Mouse (Mus musculus): ENCODE measurements around the gene Stau1. TPM values are rescaled to one million over a fixed set of nuclear protein-coding genes. Genes with fewer than 3 reads are reported as not detected.

Stau1 gene
- total and polyA plus RNA-seq, 3 experiments: 14.3 to 48.1 TPM; not detected in 1

DNA sequence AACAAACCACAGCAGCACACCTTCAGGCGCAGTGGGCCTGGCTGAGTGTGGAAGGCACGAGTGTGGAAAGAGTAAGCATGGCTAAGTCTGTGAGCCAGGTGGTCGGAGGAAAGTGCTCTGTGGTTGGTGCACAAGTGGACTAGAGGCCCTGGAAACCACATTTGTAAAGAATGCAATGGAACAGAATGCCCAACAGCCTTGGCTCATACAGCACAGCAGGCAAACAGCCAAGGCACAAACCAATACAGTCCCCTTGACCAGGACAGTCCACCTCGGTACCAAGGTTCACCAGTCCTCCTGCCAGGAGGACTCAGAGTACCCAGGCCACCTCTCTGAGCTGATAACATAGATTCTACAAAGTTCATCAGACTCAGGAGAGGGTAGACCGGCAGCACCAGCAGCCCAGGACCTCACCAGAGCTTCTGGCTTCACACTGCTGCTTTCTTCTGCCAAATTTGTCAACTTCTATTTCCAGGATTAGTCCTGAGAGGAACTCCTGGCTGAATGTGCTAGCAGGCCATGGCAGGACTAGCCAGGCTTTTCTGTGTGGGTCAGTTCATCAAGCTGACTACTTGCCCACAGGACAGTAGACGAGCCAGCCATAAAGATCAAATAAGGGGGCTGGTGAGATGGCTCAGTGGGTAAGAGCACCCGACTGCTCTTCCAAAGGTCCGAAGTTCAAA lies 35.3 kb downstream of the Stau1 start:
- no peak overlapping the region for H3K9ac ChIP-seq (ENCODE audit: control insufficient read depth, low read depth, low read length, poor library complexity, severe bottlenecking)
- peaks cover 0 to 2% of the 10 kb centered on the region in 2 experiments; a peak in 2 of 4 replicates for H3K36me3 ChIP-seq (ENCODE audit: control insufficient read depth in 1 of 2, insufficient read depth in 2 of 2, low read length in 2 of 2)
- TF ChIP-seq BHLHE40 (IDR thresholded peaks at IDR 0.05; ENCODE audit: borderline replicate concordance, low read depth, low read length) (no peak), GATA1 (IDR thresholded peaks at IDR 0.05; ENCODE audit: low read depth, low read length) (no peak), SIN3A (IDR thresholded peaks at IDR 0.05; ENCODE audit: low read length) (no peak), MXI1 (IDR thresholded peaks at IDR 0.05; ENCODE audit: low read depth, low read length) (no peak), RAD21 (IDR thresholded peaks at IDR 0.05; ENCODE audit: low read depth, low read length) (no peak), ZKSCAN1 (IDR thresholded peaks at IDR 0.05; ENCODE audit: low read depth, low read length) (no peak), MAX (IDR thresholded peaks at IDR 0.05; ENCODE audit: low read length) (no peak), UBTF (IDR thresholded peaks at IDR 0.05; ENCODE audit: borderline replicate concordance, insufficient read depth, low read depth, low read length) (no peak), MYC (IDR thresholded peaks at IDR 0.05; ENCODE audit: low read depth, low read length) (no peak), ETS1 (IDR thresholded peaks at IDR 0.05; ENCODE audit: low read depth, low read length) (no peak), EP300 (IDR thresholded peaks at IDR 0.05; ENCODE audit: low read depth in 1 of 2, low read length in 2 of 2) (no peak), ZNF384 (IDR thresholded peaks at IDR 0.05; ENCODE audit: low read depth, low read length) (no peak), MYB (IDR thresholded peaks at IDR 0.05; ENCODE audit: low read depth, low read length) (no peak), USF2 (IDR thresholded peaks at IDR 0.05; ENCODE audit: borderline replicate concordance in 1 of 2, insufficient read depth in 1 of 2, low read depth in 1 of 2, low read length in 2 of 2) (no peak), MEF2A (IDR thresholded peaks at IDR 0.05; ENCODE audit: extremely low read depth, insufficient replicate concordance, low read depth, low read length, poor library complexity, severe bottlenecking) (no peak), CHD2 (IDR thresholded peaks at IDR 0.05; ENCODE audit: low read length) (no peak), KAT2A (conservative IDR thresholded peaks at IDR 0.05; ENCODE audit: low read depth, low read length) (no peak), POLR2A (IDR thresholded peaks at IDR 0.05; ENCODE audit: control insufficient read depth in 1 of 2, insufficient read depth in 1 of 2, low read depth in 1 of 2, low read length in 2 of 2, poor library complexity in 1 of 2) (no peak), POLR2AphosphoS5 (IDR thresholded peaks at IDR 0.05; ENCODE audit: borderline replicate concordance, low read depth, low read length) (no peak), ELF1 (IDR thresholded peaks at IDR 0.05; ENCODE audit: low read depth, low read length) (no peak)
- no peak overlapping the region for H3K27ac ChIP-seq (ENCODE audit: control insufficient read depth, low read depth, low read length)
- H3K4me1 ChIP-seq (ENCODE audit: control insufficient read depth in 1 of 2, insufficient read depth in 2 of 2, low read length in 2 of 2): no peaks in the 10 kb centered on the region
- DNase-seq (ENCODE audit: low read depth, low spot score): no peak
- H3K4me3 ChIP-seq (ENCODE audit: control insufficient read depth in 1 of 2, insufficient read depth in 1 of 2, low read depth in 2 of 2, low read length in 2 of 2): no peak overlapping the region
- H3K79me2 ChIP-seq (ENCODE audit: control insufficient read depth, insufficient read depth, low read length, poor library complexity): peaks cover 2% of the 10 kb centered on the region; the same call in 1 of the 2 replicates
- no peaks in the 10 kb centered on the region for H3K9me3 ChIP-seq (replicated peaks; ENCODE audit: insufficient read depth, low read length)
- H3K27me3 ChIP-seq (ENCODE audit: control insufficient read depth in 1 of 2, insufficient read depth in 2 of 2, low read length in 2 of 2): no peaks in the 10 kb centered on the region

Data from MEL (cell line).